Mouse (Mus musculus): ENCODE results near the gene Hibch. TPM values are rescaled to one million over a fixed set of nuclear protein-coding genes. Genes with fewer than 3 reads are reported as not detected.

Hibch gene
- polyA plus RNA-seq (2016; fragmentation: Nextera tagmentation; extraction: Ambion mirVana), result 30.8 and 33.7 TPM in 2 replicates

DNA sequence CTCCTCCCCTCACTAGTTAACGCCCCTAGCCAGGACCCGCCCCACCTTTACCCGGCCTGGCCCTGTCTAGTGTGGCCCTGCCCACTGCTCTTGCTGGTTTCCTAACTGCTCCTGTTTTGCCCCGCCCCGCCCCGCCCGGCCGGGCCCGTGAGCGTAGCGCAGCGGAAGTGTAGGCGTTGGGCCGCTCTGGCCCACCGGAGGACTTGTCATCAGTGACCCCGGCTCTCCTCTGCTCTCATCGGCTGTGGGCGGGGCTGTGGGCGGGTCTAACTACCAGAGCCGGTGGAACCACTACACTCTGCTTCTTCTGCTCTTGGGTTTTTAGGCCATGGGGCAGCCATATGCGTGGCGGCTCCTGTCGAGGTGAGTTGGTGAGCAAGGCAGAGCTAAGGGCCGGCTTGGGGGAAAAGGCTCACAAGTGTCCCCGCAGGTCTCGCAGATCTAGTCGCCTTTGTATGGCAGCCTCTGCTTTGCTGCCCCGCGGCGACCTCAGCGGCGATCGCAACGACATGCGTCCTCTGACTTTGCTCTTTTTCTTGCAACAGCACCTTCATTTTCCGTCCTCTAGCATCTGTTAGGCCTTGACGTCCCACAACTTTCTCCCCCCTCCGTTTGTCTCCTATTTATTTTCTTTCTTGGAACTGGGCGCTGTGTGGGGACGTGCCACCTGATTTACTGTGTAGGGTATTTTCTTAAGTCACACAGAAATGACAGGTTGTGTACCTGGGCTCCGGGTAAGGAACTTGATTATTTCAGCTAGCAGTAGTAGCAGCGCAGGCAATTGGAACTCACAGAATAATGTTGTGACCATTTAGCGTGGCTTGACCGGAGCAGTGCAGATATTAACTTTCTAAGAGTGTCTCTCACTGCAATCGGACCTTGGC, at the start of gene Hibch:
Hibch (plus strand) TSS at position 148 of the 884 bp plus-strand sequence.
- peak within 1 kb of the TSS; percentile 71 for H3K9ac ChIP-seq (replicated peaks)
- H3K4me3 ChIP-seq, result peak within 1 kb of the TSS; percentile 63
- H3K4me1 ChIP-seq, result peaks cover 6% of the 10 kb centered on the region
- H3K9me3 ChIP-seq, result no peaks in the 10 kb centered on the region
- ATAC-seq (ENCODE audit: low FRiP score, low read depth), result peak; percentile 100
- no peaks in the 10 kb centered on the region for H3K27me3 ChIP-seq
- no peaks in the 10 kb centered on the region for H3K36me3 ChIP-seq
- H3K27ac ChIP-seq (replicated peaks), result peak within 1 kb of the TSS; percentile 70
- H3K4me2 ChIP-seq (replicated peaks), result peak within 1 kb of the TSS; percentile 66
- WGBS, result 5% methylated on average over 45 of the region's 45 CpGs

DNA sequence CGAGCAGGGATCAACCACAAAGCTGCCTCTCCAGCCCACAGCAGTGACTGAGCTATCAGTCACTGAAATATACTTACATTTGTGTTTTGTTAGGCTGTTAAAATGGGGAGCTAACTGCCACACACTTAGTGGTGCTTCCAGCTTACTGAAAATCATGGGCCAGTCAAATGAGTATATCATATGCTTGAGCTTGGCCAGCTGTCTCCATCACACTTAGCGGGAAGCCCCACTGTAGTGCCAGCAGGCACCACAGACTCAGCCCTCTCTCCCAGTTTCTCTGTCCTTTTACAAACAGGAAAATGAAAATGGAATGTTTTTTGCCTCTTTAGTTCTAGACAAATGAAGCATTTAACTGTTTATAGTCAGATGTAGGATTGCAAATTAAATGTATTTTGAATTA, 48.8 kb upstream of the Hibch start:
- H3K4me1 ChIP-seq, result peaks cover 4% of the 10 kb centered on the region; the same call in 1 of the 2 replicates
- no peak for ATAC-seq (ENCODE audit: low FRiP score, low read depth)
- H3K9me3 ChIP-seq, result no peaks in the 10 kb centered on the region
- no peaks in the 10 kb centered on the region for H3K27me3 ChIP-seq
- no peak overlapping the region for H3K9ac ChIP-seq (replicated peaks)
- H3K4me3 ChIP-seq, result no peak overlapping the region
- WGBS, result 86% methylated on average over 2 of the region's 2 CpGs
- no peak overlapping the region for H3K4me2 ChIP-seq (replicated peaks)
- no peaks in the 10 kb centered on the region for H3K36me3 ChIP-seq
- no peak overlapping the region for H3K27ac ChIP-seq (replicated peaks)

DNA sequence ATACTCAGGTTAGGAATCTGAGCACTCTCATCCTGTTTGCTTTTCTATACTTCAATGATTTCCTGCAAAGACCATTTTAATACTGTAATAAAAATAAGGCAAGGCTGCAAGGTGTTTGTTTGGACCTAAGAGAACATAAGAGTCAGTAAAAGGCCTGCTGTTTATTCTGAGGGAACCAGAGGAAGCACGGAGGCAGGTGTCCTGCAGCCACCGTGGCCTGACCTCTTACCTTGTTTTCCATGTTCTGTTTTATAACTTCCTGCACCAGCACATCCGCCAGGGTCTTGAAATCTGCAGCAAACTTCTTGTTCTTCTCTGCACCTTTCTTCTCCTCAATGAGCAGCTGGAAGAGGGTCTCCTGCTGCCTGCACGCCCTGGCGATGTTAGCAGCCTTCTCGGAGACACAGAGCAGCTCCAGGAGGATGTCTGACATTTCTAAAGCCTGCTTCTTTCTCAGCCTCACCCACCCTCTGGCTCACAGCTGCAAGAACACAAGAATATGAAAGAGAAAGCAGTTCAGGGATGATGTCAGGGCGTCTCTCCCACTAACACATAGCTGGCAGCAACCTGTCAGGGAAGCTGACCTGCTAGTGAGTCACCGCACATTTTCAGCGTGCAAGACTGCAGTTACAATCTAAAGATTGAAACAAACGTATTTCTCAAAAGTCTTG, 45.5 kb upstream of the Hibch start:
- ATAC-seq (ENCODE audit: low FRiP score, low read depth), result no peak
- Histone ChIP-seq H3K4me2 (replicated peaks) (no peak overlapping the region), H3K4me1 (peaks cover 4% of the 10 kb centered on the region; the same call in 1 of the 2 replicates), H3K4me3 (no peak overlapping the region), H3K27me3 (no peaks in the 10 kb centered on the region), H3K36me3 (no peaks in the 10 kb centered on the region), H3K9me3 (no peaks in the 10 kb centered on the region), H3K9ac (replicated peaks) (no peak overlapping the region), H3K27ac (replicated peaks) (0 out of 2 replicates have a peak overlapping the region, but pooled peaks have one; percentile 42)
- WGBS, result 84% methylated on average over 10 of the region's 10 CpGs

DNA sequence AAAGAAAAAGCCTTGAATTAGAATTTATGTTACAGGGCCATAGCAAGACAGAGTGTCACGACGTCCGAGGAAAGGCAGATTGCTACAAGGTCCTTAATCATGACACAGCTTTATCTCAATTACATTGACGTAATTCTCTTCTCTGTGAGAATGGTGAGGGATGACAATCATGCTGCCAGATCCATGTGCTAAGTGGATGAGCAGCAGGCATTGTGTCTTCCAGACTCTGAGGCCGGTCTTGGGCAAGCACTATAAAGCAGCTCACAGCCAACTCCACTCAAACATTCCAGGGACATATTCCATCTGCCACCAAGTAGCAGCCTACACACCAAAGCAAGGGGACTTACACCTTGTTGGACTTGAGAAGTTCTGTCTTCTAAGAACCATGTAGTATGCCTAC, 45.0 kb upstream of the Hibch start:
- no peaks in the 10 kb centered on the region for H3K36me3 ChIP-seq
- no peak overlapping the region for H3K4me3 ChIP-seq
- 86% methylated on average over 5 of the region's 5 CpGs for WGBS
- no peaks in the 10 kb centered on the region for H3K27me3 ChIP-seq
- ATAC-seq (ENCODE audit: low FRiP score, low read depth), result no peak
- H3K4me1 ChIP-seq, result peaks cover 4% of the 10 kb centered on the region; the same call in 1 of the 2 replicates
- H3K9ac ChIP-seq (replicated peaks), result no peak overlapping the region
- no peak overlapping the region for H3K27ac ChIP-seq (replicated peaks)
- H3K4me2 ChIP-seq (replicated peaks), result no peak overlapping the region
- no peaks in the 10 kb centered on the region for H3K9me3 ChIP-seq

DNA sequence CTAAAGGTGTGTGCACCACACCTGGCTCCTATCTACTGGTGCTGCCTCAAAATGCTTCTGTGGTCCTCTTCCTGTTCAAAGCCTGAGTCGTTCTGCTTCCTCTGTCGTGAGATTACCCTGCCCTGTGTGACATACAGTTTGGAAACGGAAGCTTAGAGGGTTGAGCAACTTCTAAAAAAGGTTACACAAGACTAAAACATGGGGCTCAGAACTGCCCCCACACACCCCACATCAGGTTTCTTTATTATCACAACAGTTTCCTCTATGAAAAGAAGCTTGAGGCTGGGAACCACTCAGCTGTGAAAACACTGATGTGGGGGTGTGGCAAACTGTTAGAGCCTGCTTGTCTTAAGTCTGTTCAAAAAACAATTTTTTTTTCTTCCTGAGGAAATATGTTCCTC, 44.4 kb upstream of the Hibch start:
- Histone ChIP-seq H3K27me3 (no peaks in the 10 kb centered on the region), H3K4me3 (no peak overlapping the region), H3K4me1 (peaks cover 4% of the 10 kb centered on the region; the same call in 1 of the 2 replicates), H3K4me2 (replicated peaks) (no peak overlapping the region), H3K9ac (replicated peaks) (no peak overlapping the region), H3K9me3 (no peaks in the 10 kb centered on the region), H3K36me3 (no peaks in the 10 kb centered on the region), H3K27ac (replicated peaks) (no peak overlapping the region)
- no peak for ATAC-seq (ENCODE audit: low FRiP score, low read depth)
- 80% methylated on average over 3 of the region's 3 CpGs for WGBS

DNA sequence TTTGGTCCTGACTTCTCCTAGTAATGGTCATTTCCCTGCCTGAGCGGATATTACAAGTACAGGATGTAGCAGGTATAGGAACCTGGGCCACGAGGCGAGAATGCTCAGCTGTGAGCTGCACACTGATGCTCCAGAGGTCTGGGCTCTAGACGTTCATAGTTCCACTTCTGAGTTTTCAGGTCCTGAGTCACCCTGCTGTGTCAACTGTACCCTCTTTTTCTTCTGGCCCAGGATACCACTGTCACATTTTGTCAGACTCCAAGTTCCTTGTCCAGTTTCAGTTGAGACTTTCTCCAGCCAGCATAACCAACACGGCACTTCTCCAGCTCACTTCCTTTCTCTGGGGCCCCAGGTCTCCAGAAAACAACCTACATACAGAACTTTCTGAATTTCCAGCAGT, 43.1 kb upstream of the Hibch start:
- Histone ChIP-seq H3K27ac (replicated peaks) (no peak overlapping the region), H3K27me3 (no peaks in the 10 kb centered on the region), H3K9ac (replicated peaks) (no peak overlapping the region), H3K9me3 (no peaks in the 10 kb centered on the region), H3K4me1 (peaks cover 4% of the 10 kb centered on the region; the same call in 1 of the 2 replicates), H3K36me3 (no peaks in the 10 kb centered on the region), H3K4me3 (no peak overlapping the region), H3K4me2 (replicated peaks) (no peak overlapping the region)
- ATAC-seq (ENCODE audit: low FRiP score, low read depth), result no peak
- 90% methylated on average over 5 of the region's 5 CpGs for WGBS

DNA sequence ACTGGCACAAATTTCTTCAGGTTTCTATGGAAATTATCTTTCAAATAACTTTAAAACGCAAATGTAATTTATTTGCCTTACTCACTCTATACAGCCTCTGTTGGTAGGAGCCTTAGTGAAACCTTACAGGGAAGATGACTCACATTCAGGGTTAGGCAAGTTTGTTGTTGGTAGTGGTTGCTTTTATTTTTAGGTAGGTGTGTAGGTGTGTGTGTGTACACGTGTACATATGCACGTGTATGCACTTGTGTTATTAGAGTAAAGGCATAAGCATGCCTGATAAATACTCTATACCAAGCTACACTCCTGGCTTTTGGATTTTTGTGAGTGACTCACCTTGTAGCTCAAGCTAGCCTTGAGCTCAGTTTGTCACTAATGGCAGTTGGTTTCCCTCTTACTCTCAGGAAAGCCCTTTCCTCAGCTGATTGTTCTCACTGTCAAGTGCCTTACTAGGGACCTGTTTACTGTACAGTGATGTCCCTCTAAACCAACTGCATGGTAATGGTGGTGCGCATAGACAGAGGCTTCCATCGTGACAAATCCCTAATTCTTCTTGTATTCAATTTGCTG, 42.2 kb upstream of the Hibch start:
- ATAC-seq (ENCODE audit: low FRiP score, low read depth), result no peak
- no peak overlapping the region for H3K4me3 ChIP-seq
- H3K4me2 ChIP-seq (replicated peaks), result no peak overlapping the region
- H3K27ac ChIP-seq (replicated peaks), result no peak overlapping the region
- H3K36me3 ChIP-seq, result no peaks in the 10 kb centered on the region
- no peak overlapping the region for H3K9ac ChIP-seq (replicated peaks)
- no peaks in the 10 kb centered on the region for H3K27me3 ChIP-seq
- WGBS, result 94% methylated on average over 5 of the region's 5 CpGs
- H3K4me1 ChIP-seq, result peaks cover 4% of the 10 kb centered on the region; the same call in 1 of the 2 replicates
- no peaks in the 10 kb centered on the region for H3K9me3 ChIP-seq

DNA sequence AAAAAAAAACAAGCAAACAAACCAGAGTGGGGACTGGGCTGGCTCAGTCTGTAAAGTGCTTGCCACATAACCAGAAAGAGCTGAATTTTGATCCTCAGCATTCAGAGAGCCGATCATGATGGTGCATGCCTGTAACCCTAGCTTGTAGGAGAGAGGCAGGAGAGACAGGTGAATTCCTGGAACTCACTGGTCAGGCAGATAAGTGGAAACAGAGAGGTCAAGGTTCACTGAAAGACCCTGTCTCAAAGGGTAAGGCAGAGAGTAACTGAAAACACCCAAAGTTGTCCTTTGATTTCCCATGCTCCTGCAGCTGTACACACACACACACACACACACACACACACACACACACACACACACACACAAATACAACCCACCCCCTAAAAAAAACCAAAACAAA, 39.7 kb upstream of the Hibch start:
- no peaks in the 10 kb centered on the region for H3K9me3 ChIP-seq
- H3K27ac ChIP-seq (replicated peaks), result no peak overlapping the region
- H3K4me1 ChIP-seq, result no peaks in the 10 kb centered on the region
- no peak overlapping the region for H3K9ac ChIP-seq (replicated peaks)
- WGBS, result 81% methylated on average over 1 of the region's 1 CpGs
- H3K4me3 ChIP-seq, result no peak overlapping the region
- no peaks in the 10 kb centered on the region for H3K27me3 ChIP-seq
- no peaks in the 10 kb centered on the region for H3K36me3 ChIP-seq
- no peak overlapping the region for H3K4me2 ChIP-seq (replicated peaks)
- ATAC-seq (ENCODE audit: low FRiP score, low read depth), result no peak

DNA sequence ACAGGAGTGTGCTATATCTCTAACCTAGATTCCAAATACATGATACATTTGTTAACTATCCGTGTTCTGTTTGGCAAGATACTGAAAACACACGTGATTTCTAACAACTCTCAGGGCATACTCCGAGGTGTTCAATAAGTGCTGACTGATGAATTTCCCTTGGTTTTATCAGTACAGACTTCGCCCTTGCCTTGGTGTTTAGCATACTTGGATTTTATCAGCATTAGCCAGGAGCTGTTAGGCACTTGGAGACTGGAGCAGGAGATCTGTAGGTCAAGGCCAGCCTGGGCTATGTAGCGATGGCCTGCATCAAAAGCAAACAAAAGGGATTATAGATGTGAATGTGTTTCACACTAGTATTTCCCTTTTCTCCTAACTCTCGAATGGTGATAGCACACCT, 36.3 kb upstream of the Hibch start:
- no peak overlapping the region for H3K4me2 ChIP-seq (replicated peaks)
- WGBS, result 91% methylated on average over 6 of the region's 6 CpGs
- no peaks in the 10 kb centered on the region for H3K4me1 ChIP-seq
- H3K36me3 ChIP-seq, result no peaks in the 10 kb centered on the region
- H3K9me3 ChIP-seq, result no peaks in the 10 kb centered on the region
- no peak overlapping the region for H3K27ac ChIP-seq (replicated peaks)
- H3K4me3 ChIP-seq, result no peak overlapping the region
- no peaks in the 10 kb centered on the region for H3K27me3 ChIP-seq
- H3K9ac ChIP-seq (replicated peaks), result no peak overlapping the region
- no peak for ATAC-seq (ENCODE audit: low FRiP score, low read depth)

DNA sequence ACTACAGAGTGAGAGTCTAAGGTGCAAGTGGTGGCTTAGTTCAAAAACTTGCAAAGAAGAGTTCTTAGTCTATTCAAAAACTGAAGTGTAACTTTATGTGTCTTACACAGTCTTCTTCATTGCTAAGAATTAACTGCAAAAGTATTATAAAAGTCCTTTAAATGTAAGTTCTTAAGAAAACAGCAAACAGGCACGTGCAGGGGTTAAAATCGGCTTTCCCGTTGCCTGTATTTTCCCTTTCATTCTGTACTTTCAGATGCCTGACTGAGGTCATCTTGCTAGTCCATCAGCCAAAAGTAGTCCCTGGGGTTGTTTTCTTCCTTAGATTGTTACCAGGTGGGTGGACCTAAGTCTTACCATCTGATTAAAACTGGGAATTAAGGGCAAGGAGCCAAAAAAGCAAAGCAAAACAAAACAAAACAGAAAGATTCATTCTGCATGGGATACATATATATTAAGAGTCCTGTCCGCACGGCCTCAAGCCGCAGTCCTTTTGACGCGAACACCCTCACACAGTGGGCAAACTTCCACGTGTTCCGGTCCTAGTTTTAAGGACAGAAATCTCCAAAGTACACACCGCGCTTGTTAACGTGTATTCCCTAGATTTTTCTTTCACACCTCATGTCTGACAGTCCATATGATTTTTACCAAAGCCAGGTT, 28.4 kb upstream of the Hibch start:
- Histone ChIP-seq H3K4me3 (peak overlapping the region; percentile 68), H3K27ac (replicated peaks) (no peak overlapping the region), H3K9ac (replicated peaks) (no peak overlapping the region), H3K4me2 (replicated peaks) (peak overlapping the region; percentile 83), H3K4me1 (peaks cover 14% of the 10 kb centered on the region; the same call in 1 of the 2 replicates), H3K36me3 (no peaks in the 10 kb centered on the region), H3K9me3 (no peaks in the 10 kb centered on the region), H3K27me3 (no peaks in the 10 kb centered on the region)
- ATAC-seq (ENCODE audit: low FRiP score, low read depth), result peak; percentile 12; the same call in 1 of the 2 replicates
- WGBS, result 73% methylated on average over 13 of the region's 13 CpGs

DNA sequence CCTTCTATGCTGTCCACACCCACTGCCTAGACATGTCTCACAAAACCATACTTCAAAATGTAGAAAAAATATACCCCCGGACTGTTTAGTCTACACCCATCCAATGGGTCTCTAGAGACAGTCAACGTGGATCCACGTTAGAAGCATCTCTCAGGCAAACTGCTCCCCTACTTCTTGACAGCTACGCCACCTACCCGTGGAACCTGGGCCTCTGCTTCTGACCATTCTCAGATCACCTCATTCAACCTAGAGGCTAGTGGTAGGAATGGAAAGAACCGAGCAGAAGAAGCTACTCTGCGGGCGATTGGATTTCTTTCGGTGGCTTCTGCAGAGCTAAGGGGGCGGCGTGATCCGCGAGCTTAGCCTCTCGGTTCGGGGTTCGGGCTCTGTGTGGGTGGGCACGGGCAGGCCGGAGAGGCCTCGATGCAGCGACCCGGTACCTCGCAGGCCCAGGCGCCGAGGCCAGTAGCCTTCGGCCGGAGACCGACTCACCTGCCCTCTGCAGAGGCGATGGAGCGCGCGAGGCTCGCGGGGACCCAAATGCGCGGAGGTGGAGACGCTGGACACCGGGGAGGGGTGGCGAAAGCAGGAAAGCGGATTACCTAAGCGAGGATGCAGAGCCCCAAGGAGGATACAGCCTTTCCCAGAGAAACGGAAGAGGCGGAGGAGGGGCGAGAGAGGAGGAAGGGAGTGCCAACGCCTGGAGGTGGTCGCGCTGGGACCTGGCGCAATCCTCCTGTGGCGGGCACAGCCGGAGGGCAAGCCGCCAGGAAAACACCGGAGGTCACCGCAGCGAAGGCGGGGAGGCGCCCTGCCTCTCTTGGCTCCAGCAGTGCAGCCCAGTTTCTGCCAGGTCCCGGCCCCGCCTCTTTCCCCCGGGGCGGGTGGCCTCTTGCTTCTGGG, 27.6 kb upstream of the Hibch start, which contains the start of gene Inpp1:
Inpp1 (minus strand) TSS at position 779 of the 903 bp plus-strand sequence.
- no peaks in the 10 kb centered on the region for H3K36me3 ChIP-seq
- H3K4me1 ChIP-seq, result peaks cover 14% of the 10 kb centered on the region; the same call in 1 of the 2 replicates
- H3K9me3 ChIP-seq, result no peaks in the 10 kb centered on the region
- no peaks in the 10 kb centered on the region for H3K27me3 ChIP-seq
- peak within 1 kb of the TSS; percentile 65 for H3K9ac ChIP-seq (replicated peaks)
- peak within 1 kb of the TSS; percentile 68 for H3K4me3 ChIP-seq
- peak within 1 kb of the TSS; percentile 83 for H3K4me2 ChIP-seq (replicated peaks)
- H3K27ac ChIP-seq (replicated peaks), result peak within 1 kb of the TSS; percentile 67
- peak; percentile 90 for ATAC-seq (ENCODE audit: low FRiP score, low read depth)
- WGBS, result 1% methylated on average over 56 of the region's 59 CpGs

All from midbrain, embryonic 12.5 days (tissue).